Mouse (Mus musculus) bone marrow, adult 2 months (tissue): ENCODE measurements around the gene Trpm3.

Experiments used
- CTCF ChIP-seq: fragments of 200-500 bp; IDR thresholded peaks from 2 replicates; pipeline ENCODE4 v1.5.1; 2011; ENCODE audit warnings: low read length, control low read depth; ENCODE audit not compliant: control insufficient read depth, insufficient read depth
- POLR2A ChIP-seq: fragments of 200-500 bp; IDR thresholded peaks from 2 replicates; pipeline ENCODE4 v1.6.1; 2011; ENCODE audit warnings: low read depth, mild to moderate bottlenecking, control low read depth, low read length, borderline replicate concordance; ENCODE audit not compliant: control insufficient read depth

- no peak for TF ChIP-seq POLR2A
- TF ChIP-seq CTCF, result no peak
Measured at GRCm38 (mm10) chr19:22789753-22790152, 650.9 kb downstream of the Trpm3 start.
